Mouse (Mus musculus) hindbrain, embryonic 10.5 days (tissue): ENCODE results near the gene Kncn. TPM values are rescaled to one million over a fixed set of nuclear protein-coding genes. Genes with fewer than 3 reads are reported as not detected.

Experiments used
- DNase-seq: peaks from one replicate; pipeline ENCODE4 v3.0.0-alpha.2; 2017; ENCODE audit warnings: low spot score
- H3K27ac ChIP-seq: fragments of 300-500 bp; sonication (generic); 2 replicates; pipeline ENCODE4 v1.5.1; 2016; ENCODE audit warnings: mild to moderate bottlenecking, moderate library complexity
- H3K27me3 ChIP-seq: fragments of 300-500 bp; sonication (generic); 2 replicates; pipeline ENCODE4 v1.6.1; 2016; ENCODE audit warnings: mild to moderate bottlenecking; ENCODE audit not compliant: poor library complexity, insufficient read depth, severe bottlenecking
- H3K36me3 ChIP-seq: fragments of 300-500 bp; sonication (generic); 2 replicates; pipeline ENCODE4 v1.6.1; 2016; ENCODE audit warnings: mild to moderate bottlenecking, moderate library complexity
- H3K4me1 ChIP-seq: fragments of 300-500 bp; sonication (generic); replicated peaks from 2 replicates; pipeline ENCODE4 v1.6.1; 2016; ENCODE audit warnings: mild to moderate bottlenecking
- H3K4me3 ChIP-seq: fragments of 300-500 bp; sonication (generic); 2 replicates; pipeline ENCODE4 v1.5.1; 2016; ENCODE audit warnings: mild to moderate bottlenecking, moderate library complexity
- H3K9me3 ChIP-seq: fragments of 300-500 bp; sonication (generic); 2 replicates; pipeline ENCODE4 v1.6.1; 2016; ENCODE audit warnings: mild to moderate bottlenecking, moderate library complexity
- WGBS: fragments of 180-500 bp; shearing (Covaris S2); methylation state at CpG from one replicate; pipeline ENCODE4 v1.1.7; 2016; 5-methylcytosine and 5-hydroxymethylcytosine counted together
- polyA plus RNA-seq: library from polyadenylated mRNA; unstranded; fragments of >200 nt; fragmentation: Nextera tagmentation; extraction: Ambion mirVana; gene quantifications from 2 replicates; pipeline ENCODE4 v1.2.1, GENCODE M21; 2016

Gene Kncn
- polyA plus RNA-seq, 1 experiment from 2014 or later, result not detected

DNA sequence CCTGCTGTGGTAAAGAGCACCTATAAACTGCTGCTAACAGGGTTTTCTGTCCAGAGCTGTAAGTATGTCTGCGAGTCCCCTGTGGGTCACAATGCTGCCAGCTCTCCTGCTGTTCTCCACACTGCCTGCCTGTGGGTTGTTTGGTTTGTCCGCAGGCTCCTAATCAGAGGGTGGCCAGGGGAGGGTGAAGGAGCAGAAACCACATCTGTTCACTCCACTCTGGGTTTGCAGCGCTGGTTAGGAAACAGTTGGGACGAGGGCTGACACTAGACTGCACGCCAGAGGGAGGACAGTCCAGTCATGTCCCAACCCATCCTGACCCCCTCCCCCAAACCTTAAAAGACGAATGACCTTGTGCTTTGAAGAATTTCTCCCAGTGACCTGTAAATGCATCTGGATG, 29.1 kb upstream of the Kncn start:
- Histone ChIP-seq H3K4me3 (no peak overlapping the region), H3K36me3 (peaks cover 63% of the 10 kb centered on the region), H3K4me1 (peaks cover 21% of the 10 kb centered on the region), H3K27me3 (no peaks in the 10 kb centered on the region), H3K27ac (peak overlapping the region; percentile 50; the same call in 1 of the 2 replicates), H3K9me3 (no peaks in the 10 kb centered on the region)
- 55% methylated on average over 6 of the region's 6 CpGs for WGBS
- DNase-seq, result no peak

DNA sequence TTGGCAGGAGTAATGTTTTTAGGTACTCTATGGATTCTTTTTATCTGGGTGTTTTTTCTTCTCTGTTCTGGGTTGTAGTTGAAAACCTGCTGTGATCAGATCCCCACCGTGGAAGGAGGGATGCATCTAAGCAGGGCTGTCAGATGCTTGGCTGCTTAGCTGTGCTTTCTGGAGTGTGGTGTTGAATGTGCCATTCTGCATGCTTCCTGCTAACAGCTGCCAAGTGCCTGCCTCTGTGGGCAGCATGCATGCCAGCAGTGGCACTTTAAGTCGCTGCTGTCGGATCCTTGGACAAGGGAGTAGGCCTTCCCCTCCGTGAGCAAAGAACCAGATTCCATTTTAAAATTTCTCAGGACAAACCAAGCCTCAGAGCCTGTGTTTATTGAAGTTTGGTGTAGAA, 28.6 kb upstream of the Kncn start:
- 68% methylated on average over 4 of the region's 4 CpGs for WGBS
- Histone ChIP-seq H3K9me3 (no peaks in the 10 kb centered on the region), H3K27ac (peak overlapping the region; percentile 50; the same call in 1 of the 2 replicates), H3K4me3 (no peak overlapping the region), H3K27me3 (no peaks in the 10 kb centered on the region), H3K36me3 (peaks cover 63% of the 10 kb centered on the region), H3K4me1 (peaks cover 21% of the 10 kb centered on the region)
- DNase-seq, result no peak

DNA sequence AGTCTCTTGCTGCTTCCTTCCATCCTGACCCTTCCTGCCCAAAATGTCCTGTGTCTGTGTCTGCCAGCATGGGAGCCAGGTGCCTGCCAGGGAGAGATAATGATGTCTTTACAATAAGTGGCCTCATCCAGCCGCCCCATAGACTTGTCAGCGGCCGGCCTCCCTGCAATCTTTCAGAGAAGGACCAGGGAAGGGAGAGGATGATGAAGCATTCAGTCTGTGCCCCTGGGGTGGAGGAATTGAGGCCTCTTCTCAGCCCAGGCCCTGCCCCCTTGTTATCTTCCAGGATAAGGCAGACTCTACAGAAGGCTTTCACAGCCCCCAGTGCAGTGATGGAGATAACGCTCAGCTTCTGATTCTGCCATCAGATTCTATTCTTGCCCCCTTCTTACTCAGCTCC, 27.9 kb upstream of the Kncn start:
- peaks cover 63% of the 10 kb centered on the region for H3K36me3 ChIP-seq
- no peak for DNase-seq
- no peak overlapping the region for H3K27ac ChIP-seq
- peaks cover 21% of the 10 kb centered on the region for H3K4me1 ChIP-seq
- whole genome bisulfite sequencing, result 56% methylated on average over 4 of the region's 4 CpGs
- no peaks in the 10 kb centered on the region for H3K9me3 ChIP-seq
- no peaks in the 10 kb centered on the region for H3K27me3 ChIP-seq
- no peak overlapping the region for H3K4me3 ChIP-seq

DNA sequence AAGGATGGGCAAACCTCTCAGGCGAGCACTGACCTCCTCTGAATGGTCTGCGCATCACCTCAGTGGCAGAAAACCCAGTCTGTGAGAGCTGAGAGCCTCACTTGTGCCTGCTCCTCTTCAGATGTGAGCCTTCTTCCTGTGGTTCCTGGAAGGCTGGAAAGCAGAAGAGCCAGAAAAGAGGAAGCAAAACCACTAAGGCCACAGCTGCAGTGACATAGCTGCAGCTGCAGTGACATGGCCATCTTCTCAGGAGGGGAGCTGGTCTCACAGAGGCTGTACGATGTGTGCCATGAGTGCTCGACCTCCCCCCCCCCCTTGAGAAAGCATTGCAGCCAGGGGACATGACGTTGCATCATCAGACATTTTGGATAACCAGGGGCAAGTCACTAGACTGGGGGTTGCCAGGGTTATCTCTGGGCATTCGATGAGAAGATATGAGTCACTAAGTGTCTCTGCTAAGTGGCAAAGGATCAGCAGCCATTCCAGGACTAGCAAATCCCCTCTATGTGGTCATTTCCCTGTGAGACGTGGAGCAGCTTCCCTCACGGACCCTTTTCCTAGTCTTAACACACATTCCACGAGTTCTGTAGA, 26.8 kb upstream of the Kncn start:
- DNase-seq, result no peak
- Histone ChIP-seq H3K4me1 (peaks cover 21% of the 10 kb centered on the region), H3K27me3 (no peaks in the 10 kb centered on the region), H3K9me3 (no peaks in the 10 kb centered on the region), H3K36me3 (peaks cover 63% of the 10 kb centered on the region), H3K27ac (no peak overlapping the region), H3K4me3 (no peak overlapping the region)
- WGBS, result 88% methylated on average over 9 of the region's 9 CpGs

DNA sequence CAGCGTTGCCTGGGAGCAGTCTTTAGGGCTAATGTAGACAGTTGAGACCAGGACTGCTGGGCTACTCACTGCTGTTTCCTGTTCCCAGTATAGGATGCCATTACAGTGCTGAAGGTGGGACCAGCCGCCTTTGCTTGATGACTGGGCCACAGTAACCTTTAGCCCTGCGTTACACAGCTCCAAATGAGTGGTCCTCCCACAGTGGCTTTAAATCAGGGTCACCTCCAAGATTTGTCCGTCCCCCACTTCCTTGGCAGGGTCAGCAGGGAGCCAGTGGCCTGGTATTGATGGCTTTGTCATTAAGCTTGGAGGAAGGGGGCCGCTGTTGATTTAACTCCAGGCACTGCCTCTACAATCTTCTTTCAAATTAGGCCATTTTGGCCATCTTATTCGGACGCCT, 20.8 kb upstream of the Kncn start:
- H3K27me3 ChIP-seq, result no peaks in the 10 kb centered on the region
- no peaks in the 10 kb centered on the region for H3K4me1 ChIP-seq
- DNase-seq, result no peak
- 77% methylated on average over 7 of the region's 7 CpGs for WGBS
- H3K4me3 ChIP-seq, result no peak overlapping the region
- peaks cover 60% of the 10 kb centered on the region for H3K36me3 ChIP-seq
- no peak overlapping the region for H3K27ac ChIP-seq
- no peaks in the 10 kb centered on the region for H3K9me3 ChIP-seq

DNA sequence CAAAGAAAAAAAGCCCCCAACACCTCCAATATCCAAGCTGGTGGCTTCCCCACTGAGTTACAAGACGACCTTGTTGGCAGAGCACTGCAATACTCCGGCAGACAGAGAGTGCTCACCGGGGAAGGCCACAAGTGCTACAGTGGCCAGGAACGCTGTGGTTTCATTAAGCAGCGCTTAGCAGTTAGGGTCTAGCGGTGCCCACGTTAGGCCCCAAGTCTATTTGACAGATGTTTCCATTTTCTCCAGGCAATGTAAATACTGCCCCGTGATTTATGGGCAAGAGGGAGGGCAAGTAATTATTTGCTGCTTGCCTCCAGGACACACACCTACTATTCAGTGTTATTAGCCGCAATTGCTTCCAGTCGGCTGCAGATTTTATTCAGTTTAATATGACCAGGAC, 20.3 kb upstream of the Kncn start:
- WGBS, result 66% methylated on average over 10 of the region's 10 CpGs
- Histone ChIP-seq H3K36me3 (peaks cover 58% of the 10 kb centered on the region), H3K27me3 (no peaks in the 10 kb centered on the region), H3K4me1 (no peaks in the 10 kb centered on the region), H3K4me3 (no peak overlapping the region), H3K9me3 (no peaks in the 10 kb centered on the region), H3K27ac (no peak overlapping the region)
- DNase-seq, result no peak

DNA sequence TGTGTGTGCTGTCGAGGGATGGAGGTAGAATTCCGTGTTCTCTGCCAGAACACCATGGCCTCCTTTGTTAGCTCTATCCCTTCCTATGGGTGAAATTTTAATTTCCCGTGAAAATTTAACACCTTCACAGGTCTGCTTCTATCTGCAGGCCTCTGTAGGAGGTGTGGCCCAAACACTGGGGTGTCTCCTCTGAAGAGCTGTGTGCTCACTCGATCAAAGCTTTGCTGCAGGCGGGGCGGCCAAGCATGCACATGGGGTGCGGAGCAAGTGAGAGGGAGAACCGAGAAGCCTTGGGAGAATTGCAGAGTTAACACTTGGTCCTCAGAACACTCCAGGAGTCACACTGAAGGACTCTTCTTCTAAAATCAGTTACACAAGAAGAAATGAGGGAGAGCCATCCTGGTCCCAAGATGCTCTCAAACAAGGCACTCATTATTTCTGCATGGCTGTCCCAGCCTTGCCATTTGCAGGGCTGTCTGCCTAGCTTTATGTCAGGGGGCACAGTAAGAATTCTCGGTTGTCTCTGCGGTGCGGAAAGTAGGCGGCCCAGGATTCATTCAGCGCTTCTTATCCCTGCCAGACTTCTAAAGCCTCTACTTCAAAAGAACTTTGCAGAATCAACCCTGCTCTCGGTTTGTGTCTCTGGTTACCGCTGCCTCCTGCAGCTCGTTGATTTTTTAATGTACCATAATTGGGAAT, 14.5 kb upstream of the Kncn start:
- Histone ChIP-seq H3K27ac (peak overlapping the region; percentile 67), H3K9me3 (no peaks in the 10 kb centered on the region), H3K4me3 (no peak overlapping the region), H3K36me3 (peaks cover 44% of the 10 kb centered on the region), H3K27me3 (no peaks in the 10 kb centered on the region), H3K4me1 (peaks cover 14% of the 10 kb centered on the region)
- WGBS, result 18% methylated on average over 16 of the region's 16 CpGs
- no peak for DNase-seq

DNA sequence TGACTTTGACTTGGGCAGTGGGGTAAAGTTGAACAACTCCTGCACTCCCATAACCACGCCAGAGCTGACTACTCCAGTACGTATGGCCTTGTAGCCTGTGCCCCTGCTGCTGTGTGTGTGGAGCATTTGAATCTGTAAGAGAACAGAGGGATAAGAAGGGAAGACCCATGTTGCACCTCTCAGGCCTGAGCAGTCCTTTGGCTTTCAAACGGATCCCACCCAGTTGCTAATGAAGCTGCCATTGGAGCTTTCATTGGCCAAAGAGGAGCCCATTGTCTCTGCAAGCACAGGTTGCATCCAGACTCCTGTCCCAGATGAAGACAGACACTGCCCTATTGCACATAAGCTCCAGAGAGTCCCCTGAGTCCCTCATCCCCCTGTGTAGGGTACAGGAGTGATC, 11.0 kb upstream of the Kncn start:
- WGBS, result 81% methylated on average over 3 of the region's 3 CpGs

DNA sequence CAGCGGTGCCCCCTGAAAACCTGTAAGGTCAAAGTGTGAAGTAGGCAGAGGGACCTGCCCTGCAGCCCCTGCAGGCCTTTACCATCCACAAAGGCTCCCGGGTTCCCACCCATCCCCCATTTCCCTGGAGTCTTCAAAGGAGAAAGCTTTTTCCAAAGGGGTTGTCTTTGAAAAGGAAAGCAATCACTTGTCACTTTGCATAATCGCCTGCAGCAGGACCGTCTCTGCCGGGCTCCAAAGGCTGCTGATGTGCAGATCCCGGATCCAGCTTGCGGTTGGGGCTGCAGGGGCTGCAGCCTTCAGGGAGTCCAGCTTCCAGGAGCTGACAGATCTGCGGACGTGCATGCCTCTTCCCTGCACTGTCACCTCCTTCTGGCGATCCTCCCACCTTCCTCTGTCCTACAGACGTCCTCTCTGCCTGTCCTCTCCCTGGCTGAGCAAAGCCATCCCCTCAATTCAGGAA, 6.0 kb upstream of the Kncn start:
- Histone ChIP-seq H3K4me3 (peak overlapping the region; percentile 22), H3K36me3 (peaks cover 35% of the 10 kb centered on the region), H3K27me3 (peaks cover 17% of the 10 kb centered on the region; the same call in 1 of the 2 replicates), H3K4me1 (peaks cover 70% of the 10 kb centered on the region), H3K9me3 (no peaks in the 10 kb centered on the region), H3K27ac (peak overlapping the region; percentile 89)
- WGBS, result 0% methylated on average over 11 of the region's 11 CpGs
- peak; percentile 81 for DNase-seq

More for the DNA sequence above, 11.0 kb upstream of the Kncn start:
- peaks cover 52% of the 10 kb centered on the region for H3K36me3 ChIP-seq
- DNase-seq, result no peak
- H3K27me3 ChIP-seq, result peaks cover 11% of the 10 kb centered on the region; the same call in 1 of the 2 replicates
- no peaks in the 10 kb centered on the region for H3K9me3 ChIP-seq
- H3K27ac ChIP-seq, result no peak overlapping the region
- no peak overlapping the region for H3K4me3 ChIP-seq
- peaks cover 35% of the 10 kb centered on the region for H3K4me1 ChIP-seq

DNA sequence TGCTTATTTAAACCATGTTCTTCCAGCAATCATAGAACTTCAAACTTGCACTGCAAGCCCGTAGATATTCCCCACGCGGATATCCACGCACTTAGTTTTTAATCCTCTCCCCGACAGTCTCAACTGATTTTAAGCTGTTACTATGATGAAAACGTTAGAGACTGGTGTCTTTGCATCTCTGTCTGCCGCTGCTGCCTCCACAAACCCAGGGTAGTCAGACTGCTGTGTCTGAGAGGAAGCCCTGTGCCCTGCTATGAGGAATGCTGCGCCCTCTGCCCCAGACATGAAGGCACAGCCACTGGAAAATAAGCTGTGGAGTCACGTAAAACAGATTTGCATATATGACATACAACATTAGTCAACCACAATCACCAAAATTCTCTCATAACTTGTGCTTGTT, 5.4 kb upstream of the Kncn start:
- no peak for DNase-seq
- Histone ChIP-seq H3K4me1 (peaks cover 71% of the 10 kb centered on the region), H3K9me3 (no peaks in the 10 kb centered on the region), H3K27ac (peak overlapping the region; percentile 89), H3K36me3 (peaks cover 29% of the 10 kb centered on the region), H3K27me3 (peaks cover 18% of the 10 kb centered on the region; the same call in 1 of the 2 replicates), H3K4me3 (no peak overlapping the region)
- 37% methylated on average over 9 of the region's 9 CpGs for WGBS

DNA sequence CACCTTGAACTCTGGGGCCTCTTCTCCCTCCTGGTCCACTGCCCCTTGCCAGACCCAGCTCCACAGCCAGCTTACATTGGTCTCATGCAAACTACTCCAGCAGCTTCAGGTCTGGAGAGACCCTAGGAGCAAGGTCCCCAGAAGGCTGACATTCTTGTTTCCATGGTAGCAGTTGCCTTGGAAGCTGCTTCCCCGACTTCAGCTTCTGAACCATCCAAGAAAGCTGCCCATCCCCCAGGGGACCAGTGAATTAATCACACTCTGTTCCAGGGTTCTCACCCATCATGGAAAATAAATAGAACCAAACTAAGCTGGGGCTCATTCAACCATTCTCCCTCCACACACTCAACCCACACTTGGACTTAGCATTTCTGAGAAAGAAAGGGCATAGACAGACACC, 3.0 kb upstream of the Kncn start:
- peak; percentile 75 for DNase-seq

DNA sequence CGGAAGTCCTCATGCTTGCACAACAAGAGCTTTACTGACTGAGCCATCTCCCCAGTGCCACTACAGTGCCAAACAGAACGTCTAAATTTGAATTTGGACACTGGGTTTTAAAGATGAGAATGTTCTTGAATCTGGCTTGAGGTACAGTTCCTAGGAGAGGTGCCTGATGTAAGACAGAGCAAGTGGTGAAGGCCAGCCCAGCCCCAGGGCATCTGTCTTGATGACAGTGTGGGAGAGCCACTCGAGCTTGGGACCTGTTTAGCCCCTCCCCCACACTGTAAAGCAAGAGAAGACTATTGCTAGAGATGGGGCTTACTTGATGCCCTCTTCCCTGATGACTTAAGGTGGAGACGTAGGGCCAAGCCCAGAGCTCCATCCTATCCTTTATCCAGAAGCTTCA, 2.0 kb upstream of the Kncn start:
- Histone ChIP-seq H3K4me1 (peaks cover 65% of the 10 kb centered on the region), H3K9me3 (no peaks in the 10 kb centered on the region), H3K27me3 (0 out of 2 replicates have a peak, but pooled peaks cover 10% of the 10 kb centered on the region), H3K4me3 (no peak overlapping the region), H3K27ac (peak overlapping the region; percentile 72), H3K36me3 (no peaks in the 10 kb centered on the region)
- WGBS, result 67% methylated on average over 4 of the region's 4 CpGs
- no peak for DNase-seq

More for the DNA sequence above, 3.0 kb upstream of the Kncn start:
- Histone ChIP-seq H3K4me1 (peaks cover 76% of the 10 kb centered on the region), H3K27me3 (peaks cover 15% of the 10 kb centered on the region; the same call in 1 of the 2 replicates), H3K36me3 (peaks cover 6% of the 10 kb centered on the region), H3K4me3 (peak overlapping the region; percentile 16), H3K27ac (peak overlapping the region; percentile 80), H3K9me3 (no peaks in the 10 kb centered on the region)
- WGBS, result 10% methylated on average over 1 of the region's 1 CpGs

DNA sequence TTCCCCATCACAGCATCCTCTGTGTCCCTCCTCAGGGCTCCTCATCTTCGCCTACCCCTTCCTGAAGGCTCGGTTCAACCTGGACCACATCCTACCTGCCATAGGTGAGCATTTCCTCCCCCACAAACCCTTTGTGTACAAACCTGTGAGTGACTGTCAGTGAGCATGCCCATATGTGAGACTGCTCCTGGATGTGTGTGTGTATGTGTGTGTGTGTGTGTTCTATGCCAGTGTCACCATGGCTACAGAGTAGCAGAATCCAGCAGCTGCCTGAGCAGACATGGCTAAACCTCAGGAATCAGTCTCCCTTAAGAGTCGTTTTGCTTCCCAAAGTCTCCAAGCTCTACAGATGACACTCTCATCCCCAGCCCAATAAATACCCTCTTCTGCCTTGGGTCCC, 1.6 kb downstream of the Kncn start:
- H3K4me3 ChIP-seq, result no peak overlapping the region
- H3K27ac ChIP-seq, result no peak overlapping the region
- peaks cover 40% of the 10 kb centered on the region for H3K4me1 ChIP-seq
- no peaks in the 10 kb centered on the region for H3K9me3 ChIP-seq
- no peaks in the 10 kb centered on the region for H3K36me3 ChIP-seq
- peaks cover 36% of the 10 kb centered on the region for H3K27me3 ChIP-seq
- WGBS, result 83% methylated on average over 3 of the region's 3 CpGs
- DNase-seq, result no peak
